Mouse (Mus musculus) bone marrow, adult 2 months (tissue): ENCODE data around the gene Ager.

Experiments used
- CTCF ChIP-seq: fragments of 200-500 bp; IDR thresholded peaks from 2 replicates; pipeline ENCODE4 v1.5.1; 2011; ENCODE audit warnings: low read length, control low read depth; ENCODE audit not compliant: control insufficient read depth, insufficient read depth
- POLR2A ChIP-seq: fragments of 200-500 bp; IDR thresholded peaks from 2 replicates; pipeline ENCODE4 v1.6.1; 2011; ENCODE audit warnings: low read depth, mild to moderate bottlenecking, control low read depth, low read length, borderline replicate concordance; ENCODE audit not compliant: control insufficient read depth

GRCm38 (mm10) chr17:34549156-34549555 lies 48.5 kb upstream of the Ager start:
- TF ChIP-seq POLR2A = no peak
- TF ChIP-seq CTCF = no peak
